Mouse (Mus musculus) midbrain, embryonic 15.5 days (tissue): ENCODE measurements at regions not wholly inside any gene's neighbourhood (a gene's known extent, or its start where the extent isn't known, plus 50 kb on each side); places are given as distances from the start of the nearest gene placed in this dataset.

ENCODE experiments used
- ATAC-seq: fragments of 200-750 bp; cut with Nextera tagmentation; replicated peaks from 2 replicates; pipeline ENCODE4 v1.8.0; 2017; ENCODE audit warnings: moderate TSS enrichment
- H3K27ac ChIP-seq: fragments of 300-500 bp; sonication (generic); 2 replicates; pipeline ENCODE4 v1.5.1; 2015; ENCODE audit warnings: mild to moderate bottlenecking, inconsistent platforms
- H3K27me3 ChIP-seq: fragments of 300-500 bp; sonication (generic); replicated peaks from 2 replicates; pipeline ENCODE4 v1.6.1; 2015; ENCODE audit warnings: inconsistent platforms
- H3K36me3 ChIP-seq: fragments of 300-500 bp; sonication (generic); replicated peaks from 2 replicates; pipeline ENCODE4 v1.6.1; 2015; ENCODE audit warnings: inconsistent platforms
- H3K4me1 ChIP-seq: fragments of 300-500 bp; sonication (generic); 2 replicates; pipeline ENCODE4 v1.6.1; 2015; ENCODE audit warnings: inconsistent platforms
- H3K4me2 ChIP-seq: fragments of 300-500 bp; sonication (generic); 2 replicates; pipeline ENCODE4 v1.6.1; 2015; ENCODE audit warnings: inconsistent platforms, mild to moderate bottlenecking, moderate library complexity
- H3K4me3 ChIP-seq: fragments of 300-500 bp; sonication (generic); 2 replicates; pipeline ENCODE4 v1.5.1; 2015; ENCODE audit warnings: mild to moderate bottlenecking, inconsistent platforms
- H3K9ac ChIP-seq: fragments of 300-500 bp; sonication (generic); 2 replicates; pipeline ENCODE4 v1.6.1; 2015; ENCODE audit warnings: mild to moderate bottlenecking, inconsistent platforms
- H3K9me3 ChIP-seq: fragments of 300-500 bp; sonication (generic); 2 replicates; pipeline ENCODE4 v1.6.1; 2016; ENCODE audit warnings: inconsistent platforms
- WGBS: fragments of 180-500 bp; shearing (Covaris S2); methylation state at CpG from one replicate; pipeline ENCODE4 v1.1.7; 2015; ENCODE audit warnings: mixed read lengths; 5-methylcytosine and 5-hydroxymethylcytosine counted together

DNA sequence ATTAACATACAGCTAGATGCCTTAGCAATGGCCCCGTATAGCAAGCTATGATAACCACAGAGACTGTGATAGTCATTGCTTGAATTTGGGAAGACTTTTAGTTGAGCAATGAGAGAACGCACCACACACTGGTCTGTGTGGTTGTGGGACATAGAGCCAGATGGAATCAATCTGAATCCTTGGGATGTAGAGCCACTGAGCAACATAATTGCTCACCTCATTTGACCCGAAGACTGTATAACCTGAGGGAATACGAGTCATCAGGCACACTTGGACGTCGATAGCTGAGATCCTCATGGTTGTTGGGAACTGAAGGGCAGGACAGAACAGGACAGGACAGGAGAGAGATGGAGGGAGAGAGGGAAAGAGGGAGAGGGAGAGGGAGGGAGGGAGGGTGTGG lies 68.6 kb upstream of the Mmadhc start:
- ATAC-seq: no peak
- H3K4me3 ChIP-seq: no peak overlapping the region
- no peak overlapping the region for H3K4me2 ChIP-seq
- H3K9me3 ChIP-seq: no peaks in the 10 kb centered on the region
- no peaks in the 10 kb centered on the region for H3K4me1 ChIP-seq
- WGBS: 89% methylated on average over 6 of the region's 6 CpGs
- no peaks in the 10 kb centered on the region for H3K27me3 ChIP-seq
- no peaks in the 10 kb centered on the region for H3K36me3 ChIP-seq
- no peak overlapping the region for H3K9ac ChIP-seq
- H3K27ac ChIP-seq: no peak overlapping the region

DNA sequence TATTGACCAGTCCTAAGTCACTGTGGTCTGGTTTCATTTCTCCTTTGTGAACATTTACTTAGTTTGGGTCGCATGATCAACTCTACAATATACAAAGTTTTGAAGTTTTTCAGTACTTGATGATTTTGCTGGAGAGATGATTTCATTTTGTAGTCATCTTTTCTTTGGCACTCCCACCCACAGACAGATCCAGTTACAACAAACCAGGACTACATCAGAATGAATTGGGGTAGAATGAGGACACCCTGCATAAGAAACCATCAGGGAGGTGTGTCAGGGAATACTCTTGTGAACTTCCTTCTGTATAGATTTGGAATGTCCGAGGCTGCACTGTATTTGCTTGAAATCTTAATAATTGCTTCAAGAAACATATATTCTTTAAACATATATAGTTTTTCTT lies 59.5 kb upstream of the Mmadhc start:
- Histone ChIP-seq H3K9ac (no peak overlapping the region), H3K9me3 (no peaks in the 10 kb centered on the region), H3K4me1 (no peaks in the 10 kb centered on the region), H3K4me3 (no peak overlapping the region), H3K36me3 (no peaks in the 10 kb centered on the region), H3K4me2 (no peak overlapping the region), H3K27me3 (no peaks in the 10 kb centered on the region), H3K27ac (no peak overlapping the region)
- WGBS: 91% methylated on average over 2 of the region's 2 CpGs
- no peak for ATAC-seq

DNA sequence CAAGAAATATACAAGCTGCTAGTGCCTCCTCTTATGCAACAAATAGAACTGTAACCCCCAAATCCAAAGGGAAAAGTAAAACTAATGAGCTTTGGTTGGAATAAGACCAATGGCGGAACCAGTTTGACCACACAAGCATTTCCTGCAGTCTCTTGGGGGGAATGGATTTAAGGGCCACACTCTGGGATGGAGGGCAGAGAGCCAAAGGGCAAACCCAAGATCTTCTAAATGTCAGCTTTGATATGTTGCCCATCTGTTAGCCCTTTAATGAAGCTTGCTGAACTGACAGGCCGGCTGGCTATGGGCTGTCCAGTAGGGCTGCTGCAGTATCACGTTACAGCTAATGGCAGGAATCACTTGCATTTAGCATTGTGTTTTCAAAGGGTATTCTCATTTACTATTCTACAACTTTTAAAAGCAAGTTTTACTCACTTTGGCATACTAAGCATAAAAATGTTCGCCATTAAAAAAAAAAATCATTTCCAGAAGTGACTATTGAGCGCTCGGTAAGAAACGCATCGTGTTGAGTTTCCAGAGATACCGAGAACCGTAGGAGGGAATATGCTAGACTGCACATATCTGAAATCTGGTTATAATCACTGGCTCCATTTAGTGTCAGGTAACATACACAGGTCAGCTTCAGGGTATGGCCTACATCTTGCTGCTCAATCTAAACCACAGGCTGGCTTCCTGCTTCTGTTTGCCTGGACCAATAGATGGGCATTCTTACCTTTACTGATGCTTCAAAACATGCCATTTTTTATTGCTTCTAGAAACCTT lies 51.1 kb upstream of the Mmadhc start:
- Histone ChIP-seq H3K27ac (no peak overlapping the region), H3K9ac (no peak overlapping the region), H3K9me3 (no peaks in the 10 kb centered on the region), H3K4me1 (no peaks in the 10 kb centered on the region), H3K36me3 (no peaks in the 10 kb centered on the region), H3K27me3 (no peaks in the 10 kb centered on the region), H3K4me3 (no peak overlapping the region), H3K4me2 (no peak overlapping the region)
- ATAC-seq: no peak
- WGBS: 84% methylated on average over 10 of the region's 10 CpGs
